Mouse (Mus musculus): Measurements from ENCODE around the gene Pkig.
"Not testable (repeated sequence)": the region's sequence is repeated elsewhere in the genome, so short reads cannot be mapped to it uniquely, and the experiment has no call there.

DNA sequence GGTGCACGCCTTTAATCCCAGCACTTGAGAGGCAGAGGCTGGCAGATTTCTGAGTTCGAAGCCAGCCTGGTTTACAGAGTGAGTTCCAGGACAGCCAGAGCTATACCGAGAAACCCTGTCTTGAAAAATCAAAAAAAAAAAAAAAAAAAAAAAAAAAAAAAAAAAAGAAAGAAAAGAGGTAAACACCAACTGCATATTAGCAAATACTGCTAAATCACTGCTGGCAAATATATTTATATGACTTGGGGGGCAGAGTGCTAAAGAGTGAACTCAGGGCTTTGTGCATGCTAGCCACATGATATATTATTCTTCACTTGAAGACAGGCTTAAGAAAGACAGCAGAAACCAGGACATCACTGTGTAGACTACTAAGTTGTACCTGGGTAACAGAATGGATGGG lies 36.8 kb upstream of the Pkig start:
- TF ChIP-seq KAT2A (IDR thresholded peaks at IDR 0.05; ENCODE audit: insufficient replicate concordance, low read length); ELF1 (IDR thresholded peaks at IDR 0.05; ENCODE audit: low read depth, low read length); CTCF (conservative IDR thresholded peaks at IDR 0.05 in 1 of 2, IDR thresholded peaks at IDR 0.05 in 1 of 2; ENCODE audit: low read depth in 2 of 2, low read length in 2 of 2); POLR2A (IDR thresholded peaks at IDR 0.05; ENCODE audit: low read depth, low read length): not testable (repeated sequence)

All from CH12.LX (cell line).